ENCODE assay signal across 8 mouse cellular contexts in the genomic region with DNA sequence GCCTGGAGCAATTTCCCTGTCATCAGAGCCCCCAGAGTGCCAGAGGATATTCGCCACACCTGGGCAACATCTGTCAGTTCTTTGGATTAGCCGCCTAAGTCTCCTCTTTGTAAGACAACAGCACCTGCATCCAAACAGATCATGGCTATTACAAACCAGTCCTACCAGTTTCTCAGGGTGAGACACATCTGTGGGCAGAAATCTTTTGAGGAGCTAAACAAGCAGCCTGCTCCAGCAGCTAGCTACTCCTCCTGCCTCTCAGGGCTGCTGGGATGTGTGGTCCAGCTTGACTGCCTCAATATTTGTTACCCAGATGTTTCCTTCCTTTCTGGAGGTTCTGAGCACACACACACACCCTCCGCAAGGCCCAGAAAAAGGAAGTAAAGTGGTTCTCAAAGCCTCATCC.
DNase-seq lines count a peak whose midpoint lies in the region; ATAC-seq lines count a peak whose summit lies in the region.

No protein-coding gene starts in this region.

- no peak overlapping the region for H3K27ac ChIP-seq in hindbrain, embryonic 12.5 days
- H3K27ac ChIP-seq in hindbrain, embryonic 13.5 days = no peak overlapping the region

- WGBS in hindbrain, embryonic 12.5 days = 75% methylated on average over 3 of the region's 3 CpGs
- 80% methylated on average over 3 of the region's 3 CpGs for WGBS in hindbrain, embryonic 13.5 days

- H3K27me3 ChIP-seq in hindbrain, embryonic 12.5 days = no peaks in the 10 kb centered on the region
- no peaks in the 10 kb centered on the region for H3K27me3 ChIP-seq in hindbrain, embryonic 13.5 days

- no peak overlapping the region for H3K4me2 ChIP-seq in hindbrain, embryonic 12.5 days (replicated peaks)
- no peak overlapping the region for H3K4me2 ChIP-seq in hindbrain, embryonic 13.5 days

- no peak overlapping the region for H3K9ac ChIP-seq in hindbrain, embryonic 12.5 days
- no peak overlapping the region for H3K9ac ChIP-seq in hindbrain, embryonic 13.5 days

- no peaks in the 10 kb centered on the region for H3K36me3 ChIP-seq in hindbrain, embryonic 12.5 days
- H3K36me3 ChIP-seq in hindbrain, embryonic 13.5 days = no peaks in the 10 kb centered on the region

- H3K9me3 ChIP-seq in hindbrain, embryonic 12.5 days (replicated peaks) = no peaks in the 10 kb centered on the region
- H3K9me3 ChIP-seq in hindbrain, embryonic 13.5 days = no peaks in the 10 kb centered on the region

- H3K4me3 ChIP-seq in hindbrain, embryonic 12.5 days = no peak overlapping the region
- H3K4me3 ChIP-seq in hindbrain, embryonic 13.5 days = no peak overlapping the region

- H3K4me1 ChIP-seq in hindbrain, embryonic 12.5 days = peaks cover 9% of the 10 kb centered on the region; the same call in 1 of the 2 replicates
- peaks cover 9% of the 10 kb centered on the region for H3K4me1 ChIP-seq in hindbrain, embryonic 13.5 days (replicated peaks)

- 0 out of 2 replicates have a peak, but pooled peaks have one; percentile 13 for ATAC-seq in hindbrain, embryonic 12.5 days (ENCODE audit: low FRiP score)
- ATAC-seq in hindbrain, embryonic 13.5 days (ENCODE audit: low FRiP score) = no peak
- ATAC-seq in common myeloid progenitor, adult 5-6 weeks (replicated peaks; ENCODE audit: low read depth, poor library complexity, severe bottlenecking) = peak; percentile 87
- peak; percentile 73 for ATAC-seq in megakaryocyte, adult 5-6 weeks (ENCODE audit: poor library complexity, severe bottlenecking)

- peak; percentile 2 for DNase-seq in A20 (ENCODE audit: low read depth, low spot score)
- no peak for DNase-seq in right cerebral cortex, postnatal 4 days
- DNase-seq in layer of hippocampus, adult 11-12 months (ENCODE audit: low spot score) = no peak
- no peak for DNase-seq in right cerebral cortex, postnatal 10 days (ENCODE audit: low spot score in 2 of 2)
